Mouse (Mus musculus) macrophage (primary cell): Measurements from ENCODE around the gene Aptx. TPM values are rescaled to one million over a fixed set of nuclear protein-coding genes. Genes with fewer than 3 reads are reported as not detected.

Source experiments
- H3K27ac ChIP-seq: fragments of 350-480 bp; formaldehyde crosslinking; 2 replicates; pipeline ENCODE4 v1.9.0; 2021
- H3K36me3 ChIP-seq: fragments of 350-480 bp; formaldehyde crosslinking; 2 replicates; pipeline ENCODE4 v1.9.0; 2021; ENCODE audit errors: inconsistent target
- H3K4me3 ChIP-seq: fragments of 350-480 bp; formaldehyde crosslinking; 2 replicates; pipeline ENCODE4 v1.9.0; 2021; ENCODE audit errors: inconsistent target
- H3K79me2 ChIP-seq: fragments of 350-480 bp; formaldehyde crosslinking; 2 replicates; pipeline ENCODE4 v1.9.0; 2021; ENCODE audit errors: inconsistent target
- WGBS: methylation state at CpG from one replicate; pipeline ENCODE4 v1.1.7; 2026; ENCODE audit warnings: inconsistent platforms; ENCODE audit not compliant: missing documents; 5-methylcytosine and 5-hydroxymethylcytosine counted together
- polyA plus RNA-seq: library from polyadenylated mRNA; stranded (reverse); fragments of 250-400 nt; gene quantifications from 3 replicates; pipeline ENCODE4 v1.2.4, GENCODE M21; 2018; ENCODE audit warnings: inconsistent platforms

The Aptx gene
- polyA plus RNA-seq, 1 experiment from 2014 or later = 13.9 TPM

- WGBS = 73% methylated on average over 7 of the region's 7 CpGs
- H3K36me3 ChIP-seq = peaks cover 44% of the 10 kb centered on the region
These were observed 5.9 kb downstream of the Aptx start for GRCm38 (mm10) chr4:40697059-40697458.

GRCm38 (mm10) chr4:40691100-40691499, 11.9 kb downstream of the Aptx start:
- WGBS = 97% methylated on average over 11 of the region's 11 CpGs
- Histone ChIP-seq H3K79me2 (no peaks in the 10 kb centered on the region), H3K27ac (no peak overlapping the region), H3K36me3 (peaks cover 74% of the 10 kb centered on the region), H3K4me3 (no peak overlapping the region)

More at GRCm38 (mm10) chr4:40697059-40697458, 5.9 kb downstream of the Aptx start:
- H3K79me2 ChIP-seq = peaks cover 23% of the 10 kb centered on the region
- H3K27ac ChIP-seq = no peak overlapping the region
- no peak overlapping the region for H3K4me3 ChIP-seq

- 25% methylated on average over 2 of the region's 2 CpGs for WGBS
- no peaks in the 10 kb centered on the region for H3K79me2 ChIP-seq
- H3K4me3 ChIP-seq = no peak overlapping the region
- H3K36me3 ChIP-seq = peaks cover 23% of the 10 kb centered on the region; the same call in 1 of the 2 replicates
- H3K27ac ChIP-seq = no peak overlapping the region
These were observed 19.7 kb downstream of the Aptx start for GRCm38 (mm10) chr4:40683306-40683705.

GRCm38 (mm10) chr4:40682359-40682758, 20.6 kb downstream of the Aptx start:
- Histone ChIP-seq H3K36me3 (peaks cover 14% of the 10 kb centered on the region; the same call in 1 of the 2 replicates), H3K4me3 (no peak overlapping the region), H3K27ac (no peak overlapping the region), H3K79me2 (no peaks in the 10 kb centered on the region)
- WGBS = 87% methylated on average over 5 of the region's 5 CpGs

GRCm38 (mm10) chr4:40681908-40682307, 21.1 kb downstream of the Aptx start:
- H3K79me2 ChIP-seq = no peaks in the 10 kb centered on the region
- no peak overlapping the region for H3K4me3 ChIP-seq
- peaks cover 11% of the 10 kb centered on the region; the same call in 1 of the 2 replicates for H3K36me3 ChIP-seq
- H3K27ac ChIP-seq = no peak overlapping the region
- 16% methylated on average over 3 of the region's 3 CpGs for WGBS

GRCm38 (mm10) chr4:40680250-40680860, 22.6 kb downstream of the Aptx start:
- H3K36me3 ChIP-seq = no peaks in the 10 kb centered on the region
- no peaks in the 10 kb centered on the region for H3K79me2 ChIP-seq
- H3K27ac ChIP-seq = no peak overlapping the region
- 61% methylated on average over 5 of the region's 5 CpGs for WGBS
- H3K4me3 ChIP-seq = no peak overlapping the region

GRCm38 (mm10) chr4:40677132-40677531, 25.9 kb downstream of the Aptx start:
- no peaks in the 10 kb centered on the region for H3K79me2 ChIP-seq
- 56% methylated on average over 5 of the region's 5 CpGs for WGBS
- H3K36me3 ChIP-seq = no peaks in the 10 kb centered on the region
- no peak overlapping the region for H3K27ac ChIP-seq
- no peak overlapping the region for H3K4me3 ChIP-seq

GRCm38 (mm10) chr4:40676338-40676737, 26.7 kb downstream of the Aptx start:
- Histone ChIP-seq H3K36me3 (no peaks in the 10 kb centered on the region), H3K4me3 (no peak overlapping the region)
- 46% methylated on average over 14 of the region's 14 CpGs for WGBS

GRCm38 (mm10) chr4:40673526-40673925, 29.5 kb downstream of the Aptx start:
- 97% methylated on average over 5 of the region's 5 CpGs for WGBS
- no peaks in the 10 kb centered on the region for H3K36me3 ChIP-seq

More at GRCm38 (mm10) chr4:40676338-40676737, 26.7 kb downstream of the Aptx start:
- no peaks in the 10 kb centered on the region for H3K79me2 ChIP-seq
- H3K27ac ChIP-seq = no peak overlapping the region

GRCm38 (mm10) chr4:40666237-40667012, 36.6 kb downstream of the Aptx start:
- Histone ChIP-seq H3K36me3 (no peaks in the 10 kb centered on the region), H3K27ac (no peak overlapping the region), H3K4me3 (no peak overlapping the region), H3K79me2 (no peaks in the 10 kb centered on the region)
- 47% methylated on average over 9 of the region's 9 CpGs for WGBS

More at GRCm38 (mm10) chr4:40673526-40673925, 29.5 kb downstream of the Aptx start:
- H3K79me2 ChIP-seq = no peaks in the 10 kb centered on the region
- H3K4me3 ChIP-seq = no peak overlapping the region
- no peak overlapping the region for H3K27ac ChIP-seq

- WGBS = 76% methylated on average over 2 of the region's 2 CpGs
- no peaks in the 10 kb centered on the region for H3K79me2 ChIP-seq
- H3K36me3 ChIP-seq = no peaks in the 10 kb centered on the region
- H3K27ac ChIP-seq = no peak overlapping the region
- no peak overlapping the region for H3K4me3 ChIP-seq
These were observed 51.9 kb downstream of the Aptx start for GRCm38 (mm10) chr4:40651055-40651454.

- H3K4me3 ChIP-seq = no peak overlapping the region
- no peaks in the 10 kb centered on the region for H3K36me3 ChIP-seq
- no peaks in the 10 kb centered on the region for H3K79me2 ChIP-seq
- H3K27ac ChIP-seq = no peak overlapping the region
- WGBS = 58% methylated on average over 5 of the region's 5 CpGs
These were observed 53.9 kb downstream of the Aptx start for GRCm38 (mm10) chr4:40649111-40649510.

- 62% methylated on average over 5 of the region's 5 CpGs for WGBS
- Histone ChIP-seq H3K79me2 (no peaks in the 10 kb centered on the region), H3K27ac (no peak overlapping the region), H3K36me3 (no peaks in the 10 kb centered on the region), H3K4me3 (no peak overlapping the region)
These were observed 59.4 kb downstream of the Aptx start for GRCm38 (mm10) chr4:40643567-40643966.

GRCm38 (mm10) chr4:40640991-40641390, 62.0 kb downstream of the Aptx start:
- H3K36me3 ChIP-seq = no peaks in the 10 kb centered on the region
- H3K79me2 ChIP-seq = no peaks in the 10 kb centered on the region
- H3K4me3 ChIP-seq = no peak overlapping the region
- 89% methylated on average over 4 of the region's 4 CpGs for WGBS
- no peak overlapping the region for H3K27ac ChIP-seq
